ENCODE assay signal across 10 mouse cellular contexts in the genomic region with DNA sequence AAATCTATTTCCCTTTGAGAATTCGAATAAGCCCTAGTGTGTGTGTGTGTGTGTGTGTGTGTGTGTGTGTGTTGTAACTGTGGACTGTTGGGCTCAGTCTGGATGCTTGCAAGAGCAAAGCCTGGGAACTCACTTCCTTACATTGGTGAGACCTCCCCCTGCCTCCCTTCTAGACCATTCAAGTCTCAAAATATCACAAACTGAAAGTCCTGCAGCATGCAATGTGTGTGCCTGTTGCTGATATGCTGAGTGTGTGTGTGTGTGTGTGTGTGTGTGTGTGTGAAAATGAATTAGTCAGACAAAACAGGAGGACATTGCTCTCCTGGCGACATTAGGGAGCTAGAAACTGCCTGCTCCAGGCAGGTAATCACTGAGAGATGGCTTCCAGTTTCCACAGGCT. TPM values are rescaled to one million over a fixed set of nuclear protein-coding genes. Genes with fewer than 3 reads are reported as not detected.
DNase-seq lines count a peak whose midpoint lies in the region; ATAC-seq and TF ChIP-seq lines count a peak whose summit lies in the region.
"Had no signal": no experiment of that assay in that cellular context is flagged by ENCODE, and none has a peak within 500 bp of the region (broad histone marks: within the 10 kb centered on the region; RNA-seq: fewer than 3 reads in every experiment).

No protein-coding gene starts in this region.

- TF ChIP-seq EP300 in heart, adult 2 months (IDR thresholded peaks at IDR 0.05; ENCODE audit: insufficient read depth, low read depth, low read length) = no peak

- no peak overlapping the region for H3K27ac ChIP-seq in heart, embryonic 12.5 days (ENCODE audit: poor library complexity, severe bottlenecking)
- H3K27ac ChIP-seq in heart, adult 2 months = no peak overlapping the region; the same call in 1 of the 2 replicates
- peak overlapping the region; percentile 52 for H3K27ac ChIP-seq in thymus, adult 2 months (ENCODE audit: control insufficient read depth, insufficient read depth, low read length)
- H3K27ac ChIP-seq in liver, embryonic 12.5 days = peak overlapping the region; percentile 67
- H3K27ac ChIP-seq: neural tube, embryonic 13.5 days had no signal

- no peak overlapping the region for H3K4me3 ChIP-seq in heart, embryonic 12.5 days
- H3K4me3 ChIP-seq in heart, adult 2 months = no peak overlapping the region
- no peak overlapping the region; the same call in 1 of the 2 replicates for H3K4me3 ChIP-seq in thymus, adult 2 months (ENCODE audit: control insufficient read depth, insufficient read depth, low read length)
- H3K4me3 ChIP-seq in liver, embryonic 12.5 days = peak overlapping the region; percentile 61
- H3K4me3 ChIP-seq: neural tube, embryonic 13.5 days had no signal

- DNase-seq in heart, adult 2 months = no peak
- DNase-seq in thymus, adult 2 months = peak; percentile 18
- no peak for DNase-seq in thymus, postnatal 0 days (ENCODE audit: low spot score)
- no peak for DNase-seq in urinary bladder, postnatal 10 days (ENCODE audit: low spot score)
- DNase-seq in urinary bladder, adult 2 months (ENCODE audit: low spot score) = no peak
- no peak for DNase-seq in adrenal gland, postnatal 10 days
- DNase-seq: adrenal gland, postnatal 36 days had no signal

- no peak for TF ChIP-seq POLR2A in heart, adult 2 months (IDR thresholded peaks at IDR 0.05; ENCODE audit: insufficient read depth, low read depth, low read length)
- no peak for TF ChIP-seq POLR2A in thymus, adult 2 months (IDR thresholded peaks at IDR 0.05; ENCODE audit: control insufficient read depth, extremely low read depth, insufficient read depth, low read length, poor library complexity)

- H3K79me2 ChIP-seq in heart, adult 2 months (replicated peaks; ENCODE audit: control insufficient read depth, insufficient read depth, low read length) = no peaks in the 10 kb centered on the region

- no peaks in the 10 kb centered on the region for H3K9me3 ChIP-seq in heart, embryonic 12.5 days (replicated peaks)
- H3K9me3 ChIP-seq in liver, embryonic 12.5 days (replicated peaks) = no peaks in the 10 kb centered on the region
- H3K9me3 ChIP-seq: neural tube, embryonic 13.5 days had no signal

- peak overlapping the region; percentile 46; the same call in 1 of the 2 replicates for H3K4me2 ChIP-seq in heart, embryonic 12.5 days
- peak overlapping the region; percentile 70 for H3K4me2 ChIP-seq in liver, embryonic 12.5 days
- H3K4me2 ChIP-seq: neural tube, embryonic 13.5 days had no signal

- intact Hi-C loops in heart, adult 2 months (cut with DNase I) = no loop called here

- peaks cover 18% of the 10 kb centered on the region for H3K4me1 ChIP-seq in heart, embryonic 12.5 days (replicated peaks)
- no peaks in the 10 kb centered on the region; the same call in 1 of the 2 replicates for H3K4me1 ChIP-seq in heart, adult 2 months (ENCODE audit: control insufficient read depth, insufficient read depth, low read length)
- H3K4me1 ChIP-seq in thymus, adult 2 months (replicated peaks; ENCODE audit: control insufficient read depth, insufficient read depth, low read length) = peaks cover 30% of the 10 kb centered on the region
- H3K4me1 ChIP-seq in liver, embryonic 12.5 days = peaks cover 17% of the 10 kb centered on the region

- no peak for ATAC-seq in heart, embryonic 12.5 days (ENCODE audit: insufficient number of reproducible peaks, low FRiP score)
- ATAC-seq in liver, embryonic 12.5 days = peak; percentile 59

- no peak overlapping the region for H3K9ac ChIP-seq in heart, embryonic 12.5 days
- no peak overlapping the region for H3K9ac ChIP-seq in heart, adult 2 months (ENCODE audit: low read depth, low read length)
- peak overlapping the region; percentile 63 for H3K9ac ChIP-seq in liver, embryonic 12.5 days
- H3K9ac ChIP-seq: neural tube, embryonic 13.5 days had no signal

- no peaks in the 10 kb centered on the region for H3K27me3 ChIP-seq in heart, embryonic 12.5 days (replicated peaks)
- no peaks in the 10 kb centered on the region for H3K27me3 ChIP-seq in heart, adult 2 months (ENCODE audit: control insufficient read depth, insufficient read depth, low read length)
- H3K27me3 ChIP-seq in thymus, adult 2 months (ENCODE audit: control insufficient read depth, insufficient read depth, low read length) = no peaks in the 10 kb centered on the region
- no peaks in the 10 kb centered on the region for H3K27me3 ChIP-seq in liver, embryonic 12.5 days (replicated peaks)
- H3K27me3 ChIP-seq: neural tube, embryonic 13.5 days had no signal

- 58% methylated on average over 2 of the region's 2 CpGs for WGBS in heart, embryonic 12.5 days
- WGBS in heart, adult 2 months = 40% methylated on average over 2 of the region's 2 CpGs
- WGBS in thymus, adult 2 months = 33% methylated on average over 2 of the region's 2 CpGs
- WGBS in liver, embryonic 12.5 days (ENCODE audit: insufficient replicate concordance) = 19% methylated on average over 2 of the region's 2 CpGs

- H3K36me3 ChIP-seq in heart, embryonic 12.5 days = no peaks in the 10 kb centered on the region
- H3K36me3 ChIP-seq in heart, adult 2 months (ENCODE audit: control insufficient read depth, insufficient read depth, low read length) = no peaks in the 10 kb centered on the region
- peaks cover 18% of the 10 kb centered on the region for H3K36me3 ChIP-seq in thymus, adult 2 months (ENCODE audit: control insufficient read depth, insufficient read depth, low read length)
- peaks cover 16% of the 10 kb centered on the region for H3K36me3 ChIP-seq in liver, embryonic 12.5 days
- H3K36me3 ChIP-seq: neural tube, embryonic 13.5 days had no signal

- TF ChIP-seq CTCF in heart, adult 2 months (IDR thresholded peaks at IDR 0.05) = no peak
- no peak for TF ChIP-seq CTCF in thymus, adult 2 months (IDR thresholded peaks at IDR 0.05; ENCODE audit: borderline replicate concordance, control insufficient read depth, extremely low read depth, insufficient read depth, low read length, poor library complexity)

RNA-seq across cellular contexts. Expression of a gene that starts 0.5 kb away (rescaled TPM):
- polyA plus RNA-seq in heart, embryonic 12.5 days (2016; fragmentation: Nextera tagmentation; extraction: Ambion mirVana) = 1.2 and 1.6 TPM in 2 replicates
- total RNA-seq in heart, adult 2 months (2021) = 1 to 10 TPM; 1.3 to 2.0 TPM
- 1.2 and 1.7 TPM in 2 replicates for polyA plus RNA-seq in heart, adult 2 months (2012; rRNA removed)
- polyA plus RNA-seq in thymus, adult 2 months (2012; rRNA removed) = 37.6 and 42.4 TPM in 2 replicates
- polyA plus RNA-seq in thymus, postnatal 0 days (2015; fragmentation: Nextera tagmentation; extraction: Ambion mirVana) = 24.4 and 25.3 TPM in 2 replicates
- polyA plus RNA-seq in liver, embryonic 12.5 days (2016; fragmentation: Nextera tagmentation; extraction: Ambion mirVana) = 4.9 TPM in 2 replicates
- polyA plus RNA-seq in urinary bladder, adult 2 months (2012; rRNA removed) = 4.6 and 5.4 TPM in 2 replicates
- 1 to 10 TPM; 2.8 to 3.4 TPM for total RNA-seq in adrenal gland, postnatal 10 days (2021)

Comparison
In these comparisons a context has a peak if more than half of its experiments do, and no peak if none do; other contexts are left out.
1. H3K27ac ChIP-seq: peak in thymus, adult 2 months (single experiment) and liver, embryonic 12.5 days (single experiment); none in heart, embryonic 12.5 days (single experiment) and heart, adult 2 months (single experiment).